Mouse (Mus musculus) limb, embryonic 12.5 days (tissue): Measurements from ENCODE around the gene Dolk. TPM values are rescaled to one million over a fixed set of nuclear protein-coding genes. Genes with fewer than 3 reads are reported as not detected.

Experiments used
- ATAC-seq: fragments of 200-750 bp; cut with Nextera tagmentation; 2 replicates; pipeline ENCODE4 v1.8.0; 2017; ENCODE audit warnings: low read depth, moderate TSS enrichment; ENCODE audit not compliant: insufficient number of reproducible peaks, insufficient read depth, low FRiP score, low TSS enrichment
- H3K27ac ChIP-seq: fragments of 300-500 bp; sonication (generic); 2 replicates; pipeline ENCODE4 v1.5.1; 2016; ENCODE audit warnings: mild to moderate bottlenecking, moderate library complexity
- H3K27me3 ChIP-seq: fragments of 300-500 bp; sonication (generic); 2 replicates; pipeline ENCODE4 v1.6.1; 2016; ENCODE audit warnings: mild to moderate bottlenecking, moderate library complexity
- H3K36me3 ChIP-seq: fragments of 300-500 bp; sonication (generic); 2 replicates; pipeline ENCODE4 v1.6.1; 2016; ENCODE audit warnings: mild to moderate bottlenecking, moderate library complexity
- H3K4me1 ChIP-seq: fragments of 300-500 bp; sonication (generic); replicated peaks from 2 replicates; pipeline ENCODE4 v1.6.1; 2016
- H3K4me2 ChIP-seq: fragments of 300-500 bp; sonication (generic); 2 replicates; pipeline ENCODE4 v1.6.1; 2016; ENCODE audit warnings: mild to moderate bottlenecking, moderate library complexity
- H3K4me3 ChIP-seq: fragments of 300-500 bp; sonication (generic); replicated peaks from 2 replicates; pipeline ENCODE4 v1.5.1; 2016; ENCODE audit warnings: mild to moderate bottlenecking
- H3K9ac ChIP-seq: fragments of 300-500 bp; sonication (generic); replicated peaks from 2 replicates; pipeline ENCODE4 v1.6.1; 2016; ENCODE audit warnings: mild to moderate bottlenecking, moderate library complexity
- H3K9me3 ChIP-seq: fragments of 300-500 bp; sonication (generic); 2 replicates; pipeline ENCODE4 v1.6.1; 2016; ENCODE audit warnings: mild to moderate bottlenecking, moderate library complexity
- WGBS: fragments of 180-500 bp; shearing (Covaris S2); methylation state at CpG from one replicate; pipeline ENCODE4 v1.1.7; 2016; 5-methylcytosine and 5-hydroxymethylcytosine counted together
- polyA plus RNA-seq: library from polyadenylated mRNA; unstranded; fragments of >200 nt; fragmentation: Nextera tagmentation; extraction: Ambion mirVana; gene quantifications from 2 replicates; pipeline ENCODE4 v1.2.1, GENCODE M21; 2016

Dolk gene
- polyA plus RNA-seq, 1 experiment from 2014 or later: 28.7 TPM

- H3K9me3 ChIP-seq: no peaks in the 10 kb centered on the region
- no peak overlapping the region for H3K4me3 ChIP-seq
- H3K36me3 ChIP-seq: peaks cover 99% of the 10 kb centered on the region
- ATAC-seq: no peak
- 87% methylated on average over 4 of the region's 4 CpGs for WGBS
- H3K27ac ChIP-seq: no peak overlapping the region
- H3K4me1 ChIP-seq: no peaks in the 10 kb centered on the region
- no peaks in the 10 kb centered on the region for H3K27me3 ChIP-seq
- no peak overlapping the region for H3K4me2 ChIP-seq
- no peak overlapping the region for H3K9ac ChIP-seq
These were observed 27.5 kb downstream of the Dolk start for GRCm38 (mm10) chr2:30258600-30258999.

GRCm38 (mm10) chr2:30257699-30258460 is 28.3 kb downstream of the Dolk start:
- H3K27ac ChIP-seq: no peak overlapping the region
- H3K9ac ChIP-seq: no peak overlapping the region
- no peaks in the 10 kb centered on the region for H3K27me3 ChIP-seq
- WGBS: 89% methylated on average over 7 of the region's 7 CpGs
- no peaks in the 10 kb centered on the region for H3K9me3 ChIP-seq
- no peak for ATAC-seq
- no peak overlapping the region for H3K4me2 ChIP-seq
- H3K4me3 ChIP-seq: no peak overlapping the region
- H3K36me3 ChIP-seq: peaks cover 99% of the 10 kb centered on the region
- no peaks in the 10 kb centered on the region for H3K4me1 ChIP-seq

DNA sequence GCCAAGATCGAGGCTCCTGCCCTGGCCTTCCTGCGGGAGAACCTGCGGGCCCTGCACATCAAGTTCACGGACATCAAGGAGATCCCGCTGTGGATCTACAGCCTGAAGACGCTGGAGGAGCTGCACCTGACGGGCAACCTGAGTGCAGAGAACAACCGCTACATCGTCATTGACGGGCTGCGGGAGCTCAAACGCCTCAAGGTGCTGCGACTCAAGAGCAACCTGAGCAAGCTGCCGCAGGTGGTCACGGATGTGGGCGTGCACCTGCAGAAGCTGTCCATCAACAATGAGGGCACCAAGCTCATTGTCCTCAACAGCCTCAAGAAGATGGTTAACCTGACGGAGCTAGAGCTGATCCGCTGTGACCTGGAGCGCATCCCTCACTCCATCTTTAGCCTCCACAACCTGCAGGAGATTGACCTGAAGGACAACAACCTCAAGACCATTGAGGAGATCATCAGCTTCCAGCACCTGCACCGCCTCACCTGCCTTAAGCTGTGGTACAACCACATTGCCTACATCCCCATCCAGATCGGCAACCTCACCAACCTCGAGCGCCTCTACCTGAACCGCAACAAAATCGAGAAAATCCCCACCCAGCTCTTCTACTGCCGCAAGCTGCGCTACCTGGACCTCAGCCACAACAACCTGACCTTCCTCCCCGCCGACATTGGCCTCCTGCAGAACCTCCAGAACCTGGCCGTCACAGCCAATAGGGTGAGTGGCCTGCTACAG is 29.4 kb downstream of the Dolk start:
- peaks cover 4% of the 10 kb centered on the region for H3K4me1 ChIP-seq
- H3K4me3 ChIP-seq: no peak overlapping the region
- no peak for ATAC-seq
- H3K27ac ChIP-seq: no peak overlapping the region
- no peaks in the 10 kb centered on the region for H3K9me3 ChIP-seq
- H3K36me3 ChIP-seq: peaks cover 100% of the 10 kb centered on the region
- H3K4me2 ChIP-seq: no peak overlapping the region
- 97% methylated on average over 30 of the region's 30 CpGs for WGBS
- H3K27me3 ChIP-seq: no peaks in the 10 kb centered on the region
- no peak overlapping the region for H3K9ac ChIP-seq

DNA sequence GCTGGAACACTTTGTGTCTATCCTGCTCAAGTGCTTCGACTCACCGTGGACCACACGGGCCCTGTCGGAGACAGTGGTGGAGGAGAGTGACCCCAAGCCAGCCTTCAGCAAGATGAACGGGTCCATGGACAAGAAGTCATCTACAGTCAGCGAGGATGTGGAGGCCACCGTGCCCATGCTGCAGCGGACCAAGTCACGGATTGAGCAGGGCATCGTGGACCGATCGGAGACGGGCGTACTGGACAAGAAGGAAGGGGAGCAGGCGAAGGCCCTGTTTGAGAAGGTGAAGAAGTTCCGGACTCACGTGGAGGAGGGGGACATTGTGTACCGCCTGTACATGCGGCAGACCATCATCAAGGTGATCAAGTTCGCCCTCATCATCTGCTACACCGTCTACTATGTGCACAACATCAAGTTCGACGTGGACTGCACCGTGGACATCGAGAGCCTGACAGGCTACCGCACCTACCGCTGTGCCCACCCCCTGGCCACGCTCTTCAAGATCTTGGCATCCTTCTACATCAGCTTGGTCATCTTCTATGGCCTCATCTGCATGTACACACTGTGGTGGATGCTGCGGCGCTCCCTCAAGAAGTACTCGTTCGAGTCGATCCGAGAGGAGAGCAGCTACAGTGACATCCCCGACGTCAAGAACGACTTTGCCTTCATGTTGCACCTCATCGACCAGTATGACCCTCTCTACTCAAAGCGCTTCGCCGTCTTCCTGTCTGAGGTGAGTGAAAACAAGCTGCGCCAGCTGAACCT is 30.3 kb downstream of the Dolk start:
- Histone ChIP-seq H3K9ac (no peak overlapping the region), H3K9me3 (no peaks in the 10 kb centered on the region), H3K4me2 (no peak overlapping the region), H3K27me3 (no peaks in the 10 kb centered on the region), H3K4me1 (peaks cover 9% of the 10 kb centered on the region), H3K36me3 (peaks cover 100% of the 10 kb centered on the region), H3K27ac (no peak overlapping the region), H3K4me3 (no peak overlapping the region)
- ATAC-seq: no peak
- WGBS: 96% methylated on average over 42 of the region's 42 CpGs

- no peaks in the 10 kb centered on the region for H3K27me3 ChIP-seq
- WGBS: 84% methylated on average over 5 of the region's 5 CpGs
- peaks cover 9% of the 10 kb centered on the region for H3K4me1 ChIP-seq
- no peak overlapping the region for H3K27ac ChIP-seq
- ATAC-seq: no peak
- H3K4me3 ChIP-seq: no peak overlapping the region
- peaks cover 100% of the 10 kb centered on the region for H3K36me3 ChIP-seq
- H3K9ac ChIP-seq: no peak overlapping the region
- H3K4me2 ChIP-seq: no peak overlapping the region
- H3K9me3 ChIP-seq: no peaks in the 10 kb centered on the region
These were observed 32.3 kb downstream of the Dolk start for GRCm38 (mm10) chr2:30253809-30254208.

GRCm38 (mm10) chr2:30252521-30252920 is 33.6 kb downstream of the Dolk start:
- no peak overlapping the region for H3K27ac ChIP-seq
- no peak overlapping the region for H3K9ac ChIP-seq
- WGBS: 80% methylated on average over 3 of the region's 3 CpGs
- no peak for ATAC-seq
- peaks cover 99% of the 10 kb centered on the region for H3K36me3 ChIP-seq
- no peaks in the 10 kb centered on the region for H3K9me3 ChIP-seq
- H3K4me2 ChIP-seq: no peak overlapping the region
- H3K27me3 ChIP-seq: no peaks in the 10 kb centered on the region
- peaks cover 9% of the 10 kb centered on the region for H3K4me1 ChIP-seq
- no peak overlapping the region for H3K4me3 ChIP-seq

DNA sequence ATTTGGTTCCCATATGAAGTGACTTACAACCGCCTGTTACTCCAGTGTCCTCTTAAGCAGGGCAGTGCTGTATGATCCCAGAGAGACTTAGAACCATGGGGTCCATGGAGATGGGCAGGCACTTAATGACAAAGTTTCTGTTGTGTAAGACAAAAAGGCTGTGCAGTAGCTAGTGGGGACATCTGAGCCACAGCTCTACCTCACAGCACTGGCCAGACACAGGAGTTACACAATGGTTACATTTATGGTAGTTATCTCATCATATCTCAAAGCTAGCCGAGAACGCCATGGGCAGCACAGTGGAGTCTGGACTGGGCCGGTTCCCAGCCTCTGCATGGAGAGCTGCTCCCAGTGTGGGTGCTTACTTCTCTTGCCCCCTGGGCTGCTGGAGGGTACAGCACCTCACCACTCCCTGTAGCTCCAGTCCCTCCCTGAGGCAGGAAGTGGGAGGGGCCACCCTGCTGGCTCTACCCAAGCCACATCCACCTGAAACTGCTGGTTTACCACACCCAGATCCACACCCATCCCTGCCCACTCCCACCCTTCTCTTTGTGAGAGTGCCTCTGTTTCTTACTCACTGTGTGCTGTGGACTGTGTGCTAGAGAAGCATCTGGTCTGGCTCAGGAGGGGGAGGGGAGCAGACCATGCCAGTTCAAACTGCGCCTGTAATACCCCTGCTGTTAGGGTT is 34.6 kb downstream of the Dolk start:
- Histone ChIP-seq H3K27ac (no peak overlapping the region), H3K4me3 (no peak overlapping the region), H3K4me1 (peaks cover 9% of the 10 kb centered on the region), H3K9ac (no peak overlapping the region), H3K36me3 (peaks cover 96% of the 10 kb centered on the region), H3K9me3 (no peaks in the 10 kb centered on the region), H3K27me3 (no peaks in the 10 kb centered on the region), H3K4me2 (no peak overlapping the region)
- WGBS: 84% methylated on average over 5 of the region's 5 CpGs
- ATAC-seq: no peak; the same call in 1 of the 2 replicates

DNA sequence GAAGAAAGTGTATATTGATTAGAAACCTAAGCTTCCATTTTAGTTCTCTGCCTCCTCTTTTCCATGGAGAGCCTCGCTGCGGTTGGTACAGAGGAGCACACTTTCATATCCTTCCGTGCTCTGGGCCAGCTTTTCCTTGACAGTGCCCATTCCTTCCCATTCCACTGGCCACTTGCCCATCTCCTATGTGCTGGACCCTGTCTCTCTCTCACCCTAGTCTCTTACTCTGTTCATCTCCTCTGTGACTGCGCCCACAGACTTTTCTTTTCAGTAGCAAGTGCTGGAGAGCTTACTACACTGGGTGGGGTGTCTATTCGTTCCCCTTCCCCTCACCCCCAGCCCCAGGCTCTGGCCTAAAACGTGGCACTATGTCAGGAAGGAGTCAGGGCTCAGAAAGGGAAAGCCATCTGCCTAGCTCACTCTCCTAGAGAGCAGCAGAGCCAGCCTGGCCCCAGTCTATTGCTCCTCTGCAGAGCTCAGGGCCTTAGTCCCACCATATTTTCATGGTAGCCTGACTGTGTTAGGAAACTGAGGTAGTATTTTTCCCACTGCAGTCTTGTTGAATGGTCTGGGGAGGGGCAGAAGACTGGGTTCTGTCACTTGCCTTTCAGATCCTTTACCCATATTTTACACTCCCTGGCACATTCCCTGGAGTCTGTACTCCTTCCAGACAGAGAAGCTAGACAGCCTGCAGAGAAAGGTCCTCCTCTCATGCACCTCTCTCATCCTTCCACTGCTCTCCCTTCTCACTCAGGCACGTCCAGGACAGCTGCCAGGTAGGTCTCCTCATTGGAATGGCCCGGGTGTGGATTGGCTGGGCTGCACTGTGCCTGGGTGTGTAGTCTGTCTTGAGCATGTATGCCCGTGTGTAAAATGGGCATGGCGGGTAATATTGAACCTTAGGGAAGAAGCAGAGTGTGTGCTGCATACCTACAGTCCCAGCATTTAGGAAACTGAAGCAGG is 35.7 kb downstream of the Dolk start:
- H3K27ac ChIP-seq: no peak overlapping the region
- no peak overlapping the region; the same call in 1 of the 2 replicates for H3K9ac ChIP-seq
- WGBS: 87% methylated on average over 10 of the region's 10 CpGs
- no peaks in the 10 kb centered on the region for H3K9me3 ChIP-seq
- ATAC-seq: no peak
- H3K4me3 ChIP-seq: no peak overlapping the region
- H3K27me3 ChIP-seq: no peaks in the 10 kb centered on the region
- no peak overlapping the region for H3K4me2 ChIP-seq
- peaks cover 14% of the 10 kb centered on the region for H3K4me1 ChIP-seq
- H3K36me3 ChIP-seq: peaks cover 94% of the 10 kb centered on the region

DNA sequence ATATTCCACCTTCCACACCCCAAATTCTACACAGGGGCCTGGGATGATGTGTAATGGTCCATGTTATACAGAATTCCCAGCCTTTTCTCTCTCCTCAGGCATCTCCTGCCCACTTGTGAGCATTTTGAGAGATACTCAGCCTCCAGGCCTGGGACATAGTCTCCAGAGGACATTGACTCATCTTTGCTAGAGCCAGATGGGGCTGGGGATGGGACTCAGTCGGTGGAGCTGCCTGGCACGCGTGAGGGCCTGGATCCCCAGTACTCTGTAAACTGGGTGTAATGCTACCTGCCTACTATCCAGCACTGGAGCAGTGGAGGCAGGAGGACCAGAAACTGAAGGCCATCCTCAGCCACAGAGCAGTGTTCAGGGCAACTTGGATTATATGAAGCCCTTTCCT is 37.0 kb downstream of the Dolk start:
- H3K36me3 ChIP-seq: peaks cover 91% of the 10 kb centered on the region

DNA sequence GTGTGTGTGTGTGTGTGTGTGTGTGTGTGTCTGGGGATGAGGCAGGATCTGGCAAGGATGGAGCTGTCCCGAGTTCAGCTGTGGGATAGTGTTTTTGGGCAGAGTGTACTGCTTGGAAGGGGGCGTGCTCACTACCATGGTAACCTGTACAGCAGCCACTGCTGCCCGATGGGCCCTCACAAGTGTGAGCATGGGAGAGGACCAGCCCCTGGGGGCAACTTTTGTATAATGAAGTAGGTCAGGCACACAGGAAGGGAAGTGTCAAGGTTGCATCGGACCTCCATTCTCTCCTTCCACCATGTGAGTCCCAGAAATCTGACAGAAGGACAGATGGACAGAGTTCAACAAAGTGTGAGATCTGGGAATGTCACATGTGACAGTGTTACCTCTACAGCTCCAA is 38.5 kb downstream of the Dolk start:
- Histone ChIP-seq H3K9me3 (no peaks in the 10 kb centered on the region), H3K27me3 (no peaks in the 10 kb centered on the region), H3K27ac (no peak overlapping the region), H3K36me3 (peaks cover 91% of the 10 kb centered on the region), H3K4me1 (peaks cover 29% of the 10 kb centered on the region), H3K4me3 (no peak overlapping the region), H3K9ac (no peak overlapping the region), H3K4me2 (no peak overlapping the region)
- WGBS: 85% methylated on average over 4 of the region's 4 CpGs
- no peak for ATAC-seq

More for the DNA sequence above, 37.0 kb downstream of the Dolk start:
- H3K4me2 ChIP-seq: no peak overlapping the region
- ATAC-seq: no peak
- H3K9me3 ChIP-seq: no peaks in the 10 kb centered on the region
- no peak overlapping the region for H3K4me3 ChIP-seq
- WGBS: 88% methylated on average over 3 of the region's 3 CpGs
- H3K9ac ChIP-seq: no peak overlapping the region
- no peak overlapping the region for H3K27ac ChIP-seq
- H3K4me1 ChIP-seq: peaks cover 24% of the 10 kb centered on the region
- no peaks in the 10 kb centered on the region for H3K27me3 ChIP-seq
